Comparison of ENCODE assay signal across 11 mouse cellular contexts in genomic region chr3:146379740-146380466, GRCm38 (mm10). TPM values are rescaled to one million over a fixed set of nuclear protein-coding genes. Genes with fewer than 3 reads are reported as not detected.
DNase-seq lines count a peak whose midpoint lies in the region; ATAC-seq and TF ChIP-seq lines count a peak whose summit lies in the region.
"Had no signal": no experiment of that assay in that cellular context is flagged by ENCODE, and none has a peak within 500 bp of the region (broad histone marks: within the 10 kb centered on the region; RNA-seq: fewer than 3 reads in every experiment).

No protein-coding gene starts in this region.

- H3K4me2 ChIP-seq in liver, embryonic 12.5 days, result peak overlapping the region; percentile 1; the same call in 1 of the 2 replicates
- no peak overlapping the region for H3K4me2 ChIP-seq in liver, embryonic 11.5 days
- H3K4me2 ChIP-seq in forebrain, postnatal 0 days (ENCODE audit: low read depth), result no peak overlapping the region
- H3K4me2 ChIP-seq in midbrain, postnatal 0 days (ENCODE audit: low read depth, low read length, poor library complexity, severe bottlenecking), result no peak overlapping the region

- ATAC-seq in liver, embryonic 12.5 days, result no peak
- no peak; the same call in 1 of the 2 replicates for ATAC-seq in liver, embryonic 11.5 days (replicated peaks; ENCODE audit: low FRiP score)
- ATAC-seq in forebrain, postnatal 0 days, result 0 out of 2 replicates have a peak, but pooled peaks have one; percentile 36
- no peak for ATAC-seq in midbrain, postnatal 0 days (ENCODE audit: low FRiP score)

- TF ChIP-seq CTCF in forebrain, postnatal 0 days (IDR thresholded peaks at IDR 0.05; ENCODE audit: low read depth), result no peak
- TF ChIP-seq CTCF in midbrain, postnatal 0 days (IDR thresholded peaks at IDR 0.05), result no peak

- intact Hi-C loops in gastrocnemius, postnatal 36 days (cut with DNase I), result no loop called here

- WGBS in liver, embryonic 12.5 days (ENCODE audit: insufficient replicate concordance), result 36% methylated on average over 9 of the region's 9 CpGs
- 47% methylated on average over 9 of the region's 9 CpGs for WGBS in liver, embryonic 11.5 days
- WGBS in forebrain, postnatal 0 days, result 14% methylated on average over 9 of the region's 9 CpGs
- 39% methylated on average over 9 of the region's 9 CpGs for WGBS in midbrain, postnatal 0 days

- no peak overlapping the region for H3K4me3 ChIP-seq in liver, embryonic 12.5 days
- no peak overlapping the region for H3K4me3 ChIP-seq in liver, embryonic 11.5 days (ENCODE audit: low read depth, low read length)
- no peak overlapping the region for H3K4me3 ChIP-seq in forebrain, postnatal 0 days (ENCODE audit: low read depth, low read length)
- no peak overlapping the region for H3K4me3 ChIP-seq in midbrain, postnatal 0 days (ENCODE audit: low read depth, low read length)
- H3K4me3 ChIP-seq: heart, adult 2 months had no signal

- H3K27ac ChIP-seq in liver, embryonic 12.5 days, result peak overlapping the region; percentile 49; the same call in 1 of the 2 replicates
- H3K27ac ChIP-seq in liver, embryonic 11.5 days (ENCODE audit: low read depth, low read length), result no peak overlapping the region
- H3K27ac ChIP-seq in forebrain, postnatal 0 days (ENCODE audit: low read depth, low read length), result no peak overlapping the region
- H3K27ac ChIP-seq in midbrain, postnatal 0 days (ENCODE audit: low read depth, low read length), result no peak overlapping the region
- H3K27ac ChIP-seq: heart, adult 2 months had no signal

- no peaks in the 10 kb centered on the region for H3K9me3 ChIP-seq in liver, embryonic 12.5 days (replicated peaks)
- no peaks in the 10 kb centered on the region for H3K9me3 ChIP-seq in liver, embryonic 11.5 days (ENCODE audit: control insufficient read depth, low read length)
- no peaks in the 10 kb centered on the region for H3K9me3 ChIP-seq in forebrain, postnatal 0 days (ENCODE audit: low read length)
- H3K9me3 ChIP-seq in midbrain, postnatal 0 days (ENCODE audit: low read length), result no peaks in the 10 kb centered on the region

- no peak overlapping the region for H3K9ac ChIP-seq in liver, embryonic 12.5 days
- H3K9ac ChIP-seq in liver, embryonic 11.5 days (ENCODE audit: low read depth, low read length), result no peak overlapping the region
- no peak overlapping the region for H3K9ac ChIP-seq in forebrain, postnatal 0 days
- H3K9ac ChIP-seq in midbrain, postnatal 0 days (replicated peaks; ENCODE audit: low read length, poor library complexity, severe bottlenecking), result no peak overlapping the region

- DNase-seq in liver, embryonic 11.5 days (ENCODE audit: low spot score), result no peak
- peak; percentile 85 for DNase-seq in embryo, embryonic 10.5 days (ENCODE audit: low spot score)
- DNase-seq in forebrain, postnatal 0 days, result no peak
- peak; percentile 30 for DNase-seq in midbrain, postnatal 0 days (ENCODE audit: low spot score)
- DNase-seq in adipocyte (ENCODE audit: low spot score), result no peak
- no peak for DNase-seq in adrenal gland, adult (ENCODE audit: inconsistent age in 2 of 2, low spot score in 1 of 2)
- no peak for DNase-seq in gastrocnemius, postnatal 36 days
- DNase-seq: heart, adult 2 months; kidney, adult 18-20 months; lung, postnatal 10 days had no signal

- no peaks in the 10 kb centered on the region for H3K36me3 ChIP-seq in liver, embryonic 12.5 days
- H3K36me3 ChIP-seq in liver, embryonic 11.5 days (ENCODE audit: control insufficient read depth, insufficient read depth, low read length), result no peaks in the 10 kb centered on the region
- no peaks in the 10 kb centered on the region for H3K36me3 ChIP-seq in forebrain, postnatal 0 days (ENCODE audit: insufficient read depth)
- no peaks in the 10 kb centered on the region for H3K36me3 ChIP-seq in midbrain, postnatal 0 days (ENCODE audit: insufficient read depth, low read length)

- H3K27me3 ChIP-seq in liver, embryonic 12.5 days (replicated peaks), result 0 out of 2 replicates have a peak, but pooled peaks cover 3% of the 10 kb centered on the region
- no peaks in the 10 kb centered on the region for H3K27me3 ChIP-seq in liver, embryonic 11.5 days (replicated peaks; ENCODE audit: control insufficient read depth, insufficient read depth, low read length)
- H3K27me3 ChIP-seq in forebrain, postnatal 0 days (ENCODE audit: insufficient read depth, low read length), result no peaks in the 10 kb centered on the region
- no peaks in the 10 kb centered on the region for H3K27me3 ChIP-seq in midbrain, postnatal 0 days (ENCODE audit: insufficient read depth, low read length)

- peaks cover 71% of the 10 kb centered on the region for H3K4me1 ChIP-seq in liver, embryonic 12.5 days
- peaks cover 29% of the 10 kb centered on the region for H3K4me1 ChIP-seq in liver, embryonic 11.5 days (replicated peaks; ENCODE audit: control insufficient read depth, insufficient read depth, low read length)
- H3K4me1 ChIP-seq in forebrain, postnatal 0 days (ENCODE audit: insufficient read depth), result no peaks in the 10 kb centered on the region
- H3K4me1 ChIP-seq in midbrain, postnatal 0 days (ENCODE audit: insufficient read depth, low read length), result no peaks in the 10 kb centered on the region

RNA-seq across cellular contexts. Expression of gene Ssx2ip, which starts 24.5 kb away (rescaled TPM):
- 157 TPM in 2 replicates for polyA plus RNA-seq in liver, embryonic 12.5 days (2016; fragmentation: Nextera tagmentation; extraction: Ambion mirVana)
- 109 and 130 TPM in 2 replicates for polyA plus RNA-seq in liver, embryonic 11.5 days (2014; fragmentation: Nextera tagmentation; extraction: Ambion mirVana)
- total RNA-seq in forebrain, postnatal 0 days (2014; rRNA removed), result 43.2 and 43.5 TPM in 2 replicates
- 19.8 and 26.6 TPM in 2 replicates for polyA plus RNA-seq in forebrain, postnatal 0 days (2015; fragmentation: Nextera tagmentation; extraction: Ambion mirVana)
- total RNA-seq in midbrain, postnatal 0 days (2014; rRNA removed), result 26.3 and 32.7 TPM in 2 replicates
- polyA plus RNA-seq in midbrain, postnatal 0 days (2015; fragmentation: Nextera tagmentation; extraction: Ambion mirVana), result 19.4 and 19.8 TPM in 2 replicates
- total RNA-seq in gastrocnemius, postnatal 36 days (2021), result 10 to 100 TPM; 25.9 to 33.6 TPM

Comparison
In these comparisons a context has a peak if more than half of its experiments do, and no peak if none do; other contexts are left out.
1. DNase-seq: peak in embryo, embryonic 10.5 days (single experiment) and midbrain, postnatal 0 days (single experiment); none in liver, embryonic 11.5 days (single experiment), forebrain, postnatal 0 days (single experiment), adipocyte (single experiment), adrenal gland, adult (0 of 2) and gastrocnemius, postnatal 36 days (0 of 2).